Mouse (Mus musculus): ENCODE results near the gene Tbc1d7. TPM values are rescaled to one million over a fixed set of nuclear protein-coding genes. Genes with fewer than 3 reads are reported as not detected.

Gene Tbc1d7
- polyA plus RNA-seq, 1 experiment from 2014 or later, result 91.4 TPM

DNA sequence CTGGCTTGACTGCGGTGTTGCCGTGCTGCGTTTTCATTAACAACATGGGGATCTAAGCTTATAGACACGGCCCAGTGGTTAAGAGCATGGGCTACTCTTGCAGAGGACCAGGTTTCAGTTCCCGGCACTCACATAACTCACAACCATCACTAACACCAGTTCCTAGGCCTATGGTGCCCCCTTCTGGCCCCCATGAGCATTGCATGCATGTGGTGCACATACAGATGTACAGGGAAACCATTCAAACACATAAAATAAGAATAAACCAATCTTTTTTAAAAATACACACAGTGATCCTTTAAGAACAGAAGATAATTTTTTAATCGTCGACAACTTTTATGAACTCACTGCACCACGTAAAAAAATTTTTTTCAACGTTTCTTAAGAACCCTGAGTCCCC, 66.8 kb downstream of the Tbc1d7 start:
- no peaks in the 10 kb centered on the region for H3K4me1 ChIP-seq (replicated peaks; ENCODE audit: control insufficient read depth, insufficient read depth, low read length)
- peaks cover 4% of the 10 kb centered on the region; the same call in 1 of the 2 replicates for H3K9me3 ChIP-seq (ENCODE audit: control insufficient read depth, low read length)
- no peak overlapping the region for H3K4me3 ChIP-seq (replicated peaks; ENCODE audit: low read length)
- no peak overlapping the region for H3K27ac ChIP-seq
- H3K9ac ChIP-seq, result no peak overlapping the region
- WGBS, result 95% methylated on average over 9 of the region's 9 CpGs
- no peak overlapping the region for H3K4me2 ChIP-seq (replicated peaks)
- no peak for ATAC-seq (ENCODE audit: low FRiP score)
- H3K27me3 ChIP-seq (ENCODE audit: control insufficient read depth, insufficient read depth, low read length), result no peaks in the 10 kb centered on the region
- no peak for DNase-seq (ENCODE audit: low spot score)
- H3K36me3 ChIP-seq (replicated peaks; ENCODE audit: control insufficient read depth, insufficient read depth), result no peaks in the 10 kb centered on the region; the same call in 1 of the 2 replicates

DNA sequence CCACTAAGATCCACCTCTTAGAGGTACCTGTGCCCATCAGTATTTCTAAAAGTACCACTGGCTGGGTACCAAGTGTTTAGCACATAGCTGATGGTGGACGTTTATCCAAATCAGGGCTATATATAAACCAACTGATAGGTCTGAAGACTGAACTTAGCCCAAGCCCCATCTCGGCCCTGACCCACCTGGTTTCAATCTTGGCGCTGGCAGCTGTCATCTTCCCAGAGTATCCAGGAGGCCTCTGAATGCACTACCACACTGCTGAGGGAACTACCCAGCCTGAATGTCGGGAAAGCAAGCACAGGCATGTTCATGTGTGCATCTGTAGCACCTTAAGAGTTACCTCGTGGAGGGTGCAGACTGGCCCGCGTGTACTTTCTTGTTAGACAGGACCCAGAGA, 68.4 kb downstream of the Tbc1d7 start:
- 85% methylated on average over 7 of the region's 7 CpGs for WGBS
- Histone ChIP-seq H3K4me3 (replicated peaks; ENCODE audit: low read length) (no peak overlapping the region), H3K9me3 (ENCODE audit: control insufficient read depth, low read length) (peaks cover 4% of the 10 kb centered on the region; the same call in 1 of the 2 replicates), H3K4me2 (replicated peaks) (no peak overlapping the region), H3K27me3 (ENCODE audit: control insufficient read depth, insufficient read depth, low read length) (no peaks in the 10 kb centered on the region), H3K36me3 (replicated peaks; ENCODE audit: control insufficient read depth, insufficient read depth) (peaks cover 2% of the 10 kb centered on the region; the same call in 1 of the 2 replicates), H3K27ac (no peak overlapping the region), H3K4me1 (replicated peaks; ENCODE audit: control insufficient read depth, insufficient read depth, low read length) (no peaks in the 10 kb centered on the region), H3K9ac (no peak overlapping the region)
- ATAC-seq (ENCODE audit: low FRiP score) (no peak), DNase-seq (ENCODE audit: low spot score) (no peak)

Other genes with a start within 250 kb of the Tbc1d7 start
- gene Gfod1, start 132.7 kb upstream of the Tbc1d7 start, polyA plus RNA-seq (2014; fragmentation: Nextera tagmentation; extraction: Ambion mirVana), result 3.6 and 3.7 TPM in 2 replicates
- gene Sirt5, start 194.0 kb upstream of the Tbc1d7 start, polyA plus RNA-seq (2014; fragmentation: Nextera tagmentation; extraction: Ambion mirVana), result 30.3 and 30.5 TPM in 2 replicates
- gene Nol7, start 226.9 kb upstream of the Tbc1d7 start, polyA plus RNA-seq (2014; fragmentation: Nextera tagmentation; extraction: Ambion mirVana), result 161 and 195 TPM in 2 replicates

Data from hindbrain, embryonic 14.5 days (tissue).